Mouse (Mus musculus): Measurements from ENCODE around the gene Relch. TPM values are rescaled to one million over a fixed set of nuclear protein-coding genes. Genes with fewer than 3 reads are reported as not detected.
"Not testable (repeated sequence)": the region's sequence is repeated elsewhere in the genome, so short reads cannot be mapped to it uniquely, and the experiment has no call there.

Gene Relch
- total RNA-seq, 2 experiments from 2014 or later, result 117 to 119 TPM

GRCm38 (mm10) chr1:105739493-105739892 lies 75.8 kb downstream of the Relch start:
- intact Hi-C loops (cut with DNase I), result no loop called here
- DNase-seq, result no peak

DNA sequence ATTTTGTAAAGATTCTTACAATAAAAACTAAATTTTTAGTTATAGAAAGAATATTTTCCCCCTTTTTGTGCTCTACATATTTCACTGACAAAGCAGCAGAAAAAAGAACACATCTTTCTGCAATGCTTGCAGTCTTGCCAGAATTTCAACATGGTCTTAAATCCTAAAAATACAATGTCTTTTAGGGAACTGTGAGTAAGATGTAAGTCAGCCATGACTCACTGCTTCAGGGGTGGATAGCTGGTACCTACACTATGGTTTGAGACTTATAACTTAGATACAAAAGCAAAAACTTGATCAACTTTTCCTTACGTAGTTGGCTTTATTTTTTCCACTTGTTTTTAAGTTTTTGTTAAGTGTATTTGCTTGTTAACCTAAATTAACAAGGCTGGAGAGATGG lies 78.8 kb downstream of the Relch start:
- no peak for DNase-seq
- intact Hi-C loops (cut with DNase I), result no loop called here

GRCm38 (mm10) chr1:105746444-105746843 lies 82.8 kb downstream of the Relch start:
- DNase-seq, result no peak
- intact Hi-C loops (cut with DNase I), result no loop called here

GRCm38 (mm10) chr1:105746858-105747596 lies 83.4 kb downstream of the Relch start:
- intact Hi-C loops (cut with DNase I), result no loop called here
- DNase-seq, result no peak

DNA sequence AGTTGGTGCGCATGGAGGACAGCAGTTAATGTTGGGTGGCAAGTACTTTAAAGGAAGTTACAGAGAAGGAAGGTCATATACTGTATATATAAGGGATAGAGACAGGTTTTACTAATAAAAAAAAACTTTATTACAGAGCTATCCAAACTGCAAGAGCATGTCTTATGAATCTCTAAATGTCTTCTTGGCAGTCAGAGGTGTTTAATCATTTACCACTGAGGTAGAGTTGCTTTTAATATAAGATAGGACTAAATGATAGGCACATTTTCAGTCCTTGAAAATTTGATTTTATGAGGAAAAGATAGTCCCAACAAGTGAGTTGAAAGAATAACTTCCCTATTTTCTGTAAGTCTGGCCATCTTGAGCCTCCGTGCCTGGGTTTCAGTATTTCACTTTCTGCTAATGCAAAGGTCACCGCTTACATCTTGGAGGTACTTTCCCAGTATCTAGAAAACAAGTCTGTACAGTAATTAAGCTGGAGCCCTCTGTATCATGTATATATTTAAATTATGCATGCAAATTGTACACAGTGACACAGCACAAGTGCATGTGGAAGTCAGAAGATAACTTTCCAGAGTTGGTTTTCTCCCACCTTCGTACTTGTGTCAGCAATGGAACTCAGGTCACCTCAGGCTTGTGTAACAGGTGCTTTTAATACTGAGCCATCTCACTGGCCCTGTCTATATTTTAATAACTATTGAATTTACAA lies 84.6 kb downstream of the Relch start:
- DNase-seq, result no peak
- intact Hi-C loops (cut with DNase I), result no loop called here

DNA sequence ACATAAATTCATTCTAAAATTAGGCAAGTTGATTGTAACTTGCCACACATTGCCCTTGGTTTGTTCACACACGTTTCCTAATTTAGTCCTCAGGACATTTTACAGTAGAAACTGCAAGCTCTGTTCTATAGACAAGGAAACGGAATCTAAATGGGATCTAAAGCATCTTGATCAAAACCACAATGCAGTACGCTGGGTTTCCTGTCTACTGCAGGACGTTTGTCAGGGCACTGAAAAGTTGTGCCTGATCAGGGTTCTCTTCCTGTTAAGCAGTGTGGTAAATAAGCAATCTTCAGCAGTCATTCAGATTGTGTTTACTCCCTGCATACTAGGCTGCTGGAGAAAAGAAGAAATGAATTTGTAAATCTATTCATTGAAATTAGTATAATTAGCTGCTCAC lies 88.5 kb downstream of the Relch start:
- intact Hi-C loops (cut with DNase I), result no loop called here
- no peak for DNase-seq

GRCm38 (mm10) chr1:105752944-105753343 lies 89.3 kb downstream of the Relch start:
- intact Hi-C loops (cut with DNase I), result no loop called here
- no peak for DNase-seq

DNA sequence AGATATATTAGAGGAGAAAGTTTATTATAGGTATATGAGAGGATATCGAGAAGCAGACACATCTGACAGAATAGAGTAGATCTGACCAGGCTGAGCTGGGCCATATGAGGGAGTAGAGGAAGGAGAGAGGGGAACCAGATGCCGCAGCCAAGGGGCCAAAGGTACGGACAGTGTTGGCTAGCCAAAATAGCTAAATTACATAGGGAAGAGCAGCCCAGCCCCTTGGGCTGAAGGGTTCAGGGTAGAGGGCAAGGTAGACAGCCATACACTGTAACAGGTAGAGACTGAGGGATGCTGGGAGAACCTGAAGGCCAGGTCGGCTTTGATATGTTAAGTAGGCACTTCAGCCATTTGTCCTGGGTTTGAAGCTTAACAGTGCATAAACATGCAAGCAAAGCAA lies 95.1 kb downstream of the Relch start:
- no peak for DNase-seq
- intact Hi-C loops (cut with DNase I), result no loop called here

GRCm38 (mm10) chr1:105759422-105760165 lies 95.9 kb downstream of the Relch start:
- intact Hi-C loops (cut with DNase I), result no loop called here
- DNase-seq, result no peak

- intact Hi-C loops (cut with DNase I), result no loop called here
- DNase-seq, result no peak
Measured at GRCm38 (mm10) chr1:105765586-105765985, 101.9 kb downstream of the Relch start.

GRCm38 (mm10) chr1:105766099-105766498 lies 102.4 kb downstream of the Relch start:
- intact Hi-C loops (cut with DNase I); DNase-seq: not testable (repeated sequence)

GRCm38 (mm10) chr1:105768397-105768796 lies 104.7 kb downstream of the Relch start:
- intact Hi-C loops (cut with DNase I), result no loop called here
- no peak for DNase-seq

DNA sequence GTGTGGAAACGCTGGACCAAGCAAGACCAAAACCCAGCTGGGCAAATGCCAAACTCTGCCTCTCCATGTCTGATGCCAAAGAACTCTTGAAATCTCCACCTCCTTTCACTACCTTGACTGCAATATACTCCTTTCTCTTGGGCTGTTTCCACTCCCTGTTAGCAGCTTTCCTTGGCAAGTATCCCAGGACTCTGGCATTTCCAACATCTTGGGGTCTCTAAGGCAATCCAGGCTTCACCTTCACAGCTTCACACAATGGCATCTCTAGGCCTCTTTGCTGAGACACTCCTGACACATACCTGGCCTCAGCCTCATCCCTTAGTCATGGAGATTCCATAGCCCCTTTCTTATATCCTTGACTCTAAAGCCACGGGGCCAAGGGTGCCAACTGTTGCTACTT lies 107.0 kb downstream of the Relch start:
- no peak for DNase-seq
- intact Hi-C loops (cut with DNase I), result no loop called here

- intact Hi-C loops (cut with DNase I), result no loop called here
- DNase-seq, result no peak
Measured at GRCm38 (mm10) chr1:105776426-105776825, 112.8 kb downstream of the Relch start.

- DNase-seq, result no peak
- intact Hi-C loops (cut with DNase I), result no loop called here
Measured at GRCm38 (mm10) chr1:105780079-105780456, 116.4 kb downstream of the Relch start.

GRCm38 (mm10) chr1:105780457-105781364 lies 117.0 kb downstream of the Relch start, which contains the start of gene Tnfrsf11a:
Gene Tnfrsf11a, plus strand, starts transcription at chr1:105780718.
- intact Hi-C loops (cut with DNase I), result no loop called here
- DNase-seq, result peak; percentile 60

GRCm38 (mm10) chr1:105781391-105782146 lies 117.9 kb downstream of the Relch start:
- intact Hi-C loops (cut with DNase I), result no loop called here
- DNase-seq, result peak; percentile 13

GRCm38 (mm10) chr1:105784257-105785016 lies 120.8 kb downstream of the Relch start:
- no peak for DNase-seq
- intact Hi-C loops (cut with DNase I), result no loop called here

DNA sequence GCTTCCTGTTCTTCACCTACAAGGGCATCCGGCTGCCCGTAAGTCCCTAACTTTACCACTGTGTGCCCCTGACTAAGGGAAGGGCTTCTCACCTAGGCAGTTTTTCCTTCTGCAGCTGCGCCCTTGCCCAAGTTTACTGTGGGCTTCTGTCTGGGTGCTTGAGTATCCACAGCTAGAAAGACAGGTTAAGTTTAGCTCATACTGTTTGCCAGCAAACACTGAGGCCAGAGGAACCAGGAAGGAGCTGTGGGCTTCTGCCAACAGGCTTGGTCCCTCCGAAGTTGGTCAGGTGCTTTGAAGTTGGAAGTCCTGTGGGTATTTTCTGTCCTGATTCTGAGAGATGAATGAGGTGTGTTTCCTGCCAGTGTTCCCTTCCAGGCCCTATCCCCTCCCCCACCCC lies 121.5 kb downstream of the Relch start:
- no peak for DNase-seq
- intact Hi-C loops (cut with DNase I), result no loop called here

Data from left cerebral cortex, postnatal 4 days (tissue).